Mouse (Mus musculus) lung, postnatal 14 days (tissue): ENCODE results near the gene Hibadh.
A peak's percentile ranks its signal among the peaks of the same experiment; 100 is the strongest.

Experiments used
- DNase-seq: peaks from one replicate; pipeline ENCODE4 v3.0.0; 2021

The Hibadh gene

DNA sequence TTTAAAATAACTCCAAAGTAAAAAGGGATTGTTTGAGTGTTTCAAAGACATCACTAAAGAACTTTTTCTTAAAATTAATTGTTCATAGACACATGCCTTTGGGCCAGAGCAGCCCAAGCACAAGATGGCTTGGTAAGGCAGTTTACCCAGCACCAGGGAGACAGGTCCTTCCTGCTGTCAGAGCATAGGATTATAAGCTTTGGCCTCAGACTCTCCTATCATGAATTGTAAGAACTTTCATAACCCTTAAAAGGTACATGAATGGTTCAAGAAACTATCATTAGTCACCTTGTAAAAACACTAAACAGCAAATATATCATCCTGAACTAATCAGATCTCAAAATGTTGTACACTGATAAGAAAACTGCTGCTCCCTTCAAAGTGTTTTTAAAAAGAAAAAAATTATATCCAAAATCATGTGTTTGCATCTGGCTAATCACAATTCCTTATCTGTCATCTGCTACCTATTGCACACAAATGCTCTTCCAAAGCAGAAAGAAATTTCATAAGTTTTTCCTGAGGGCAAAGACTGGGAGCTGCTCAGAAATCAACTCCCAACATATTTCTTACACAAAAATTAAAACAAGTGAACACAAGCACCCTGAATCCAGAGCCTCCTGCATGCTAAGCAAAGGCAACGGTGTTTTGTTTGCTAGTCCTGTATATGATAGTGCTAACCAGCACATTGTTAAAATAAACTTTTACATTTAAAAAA, 1.6 kb downstream of the Hibadh start:
- no peak for DNase-seq

DNA sequence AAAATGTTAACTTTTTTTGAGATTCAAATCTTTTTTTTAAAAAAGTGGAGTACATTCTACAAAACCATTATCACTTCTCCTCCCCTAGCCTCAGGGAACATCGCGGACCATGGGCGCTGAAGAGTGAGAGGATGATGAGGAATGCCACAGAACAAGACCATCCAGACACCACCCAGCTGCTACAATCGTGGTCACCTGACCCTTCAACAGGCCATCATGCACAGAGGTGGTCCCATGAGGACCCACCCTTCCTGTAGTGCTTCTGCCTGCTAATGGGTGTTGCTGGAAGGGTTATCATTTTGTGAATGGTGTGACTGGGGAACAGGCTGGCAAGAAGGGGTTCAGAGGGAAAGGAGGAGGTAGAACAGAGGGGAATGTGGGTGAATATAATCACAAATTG, 2.9 kb downstream of the Hibadh start:
- DNase-seq: no peak

DNA sequence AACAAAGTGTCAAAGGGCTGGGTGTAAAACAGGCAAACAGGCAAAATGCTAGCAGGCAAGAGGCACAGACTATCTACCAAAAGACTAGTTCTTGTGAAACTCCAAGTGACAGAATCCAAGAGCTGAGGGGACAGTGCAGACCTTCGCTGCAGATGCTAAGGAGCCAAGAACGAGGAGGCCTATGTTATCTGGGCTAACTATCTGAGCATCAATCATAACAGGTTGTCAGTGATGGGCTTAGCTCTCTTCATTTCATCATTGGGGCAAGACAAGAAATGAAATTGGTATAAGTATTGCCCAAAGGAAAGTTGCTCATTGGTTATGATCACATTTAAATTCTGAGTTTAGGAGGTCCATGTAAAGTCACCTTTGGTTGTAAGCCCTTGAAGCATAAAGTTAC, 4.8 kb downstream of the Hibadh start:
- DNase-seq: no peak

DNA sequence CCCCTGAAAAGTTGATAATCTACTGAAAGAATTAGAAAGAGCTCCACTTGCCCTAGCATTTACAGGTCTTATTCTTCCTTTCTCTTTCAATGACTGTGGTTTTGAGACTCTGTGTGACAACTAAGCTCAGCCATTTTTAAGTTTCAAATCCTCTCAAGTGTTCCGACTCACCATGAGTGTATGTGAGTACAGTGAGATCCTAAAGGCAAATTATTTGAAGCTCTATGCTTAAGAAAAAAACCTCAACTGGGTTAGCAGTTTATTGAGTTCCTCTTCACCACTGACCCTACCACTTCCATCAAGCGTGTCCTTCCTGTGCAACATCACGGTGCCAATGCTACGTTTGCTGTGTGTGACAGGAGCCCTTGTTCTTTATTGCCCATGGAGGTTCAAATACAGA, 9.6 kb downstream of the Hibadh start:
- DNase-seq: no peak

DNA sequence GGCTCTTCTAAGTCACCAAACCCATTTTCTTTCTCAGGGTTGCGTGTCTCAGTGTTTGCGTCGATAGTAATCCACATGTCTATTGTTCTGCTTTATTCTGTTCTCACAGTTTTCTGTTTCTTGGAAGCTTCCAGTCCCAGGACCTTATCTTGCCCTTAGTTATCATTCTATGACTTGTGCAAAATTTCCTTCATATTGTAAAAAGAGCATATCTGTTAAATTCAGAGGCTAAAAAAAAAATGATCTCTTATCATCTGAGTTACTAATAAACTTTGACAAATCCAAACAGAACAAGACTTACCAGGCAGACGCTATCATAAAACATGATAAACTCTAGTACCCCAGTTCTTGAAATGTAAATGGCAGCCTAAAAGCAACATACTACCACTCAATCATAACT, 11.0 kb downstream of the Hibadh start:
- no peak for DNase-seq

DNA sequence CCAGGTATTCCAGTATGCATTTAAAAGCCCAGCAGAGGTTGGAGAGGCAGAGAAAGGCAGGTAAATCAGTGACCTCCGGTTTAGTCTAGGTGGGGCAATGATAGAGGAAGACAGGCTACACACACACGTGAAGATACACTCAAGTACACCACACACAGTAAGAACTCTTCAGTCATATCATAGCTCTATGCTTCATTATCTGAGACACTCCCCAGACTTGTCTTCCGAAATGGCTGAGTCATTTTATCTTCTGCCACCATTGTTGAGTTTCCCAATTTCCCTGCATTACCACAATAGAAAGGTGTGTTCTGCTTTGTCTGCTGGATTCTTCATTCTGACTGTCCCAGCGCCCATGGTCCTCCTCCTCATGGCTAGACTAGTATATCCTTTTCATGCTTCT, 13.5 kb downstream of the Hibadh start:
- no peak for DNase-seq

DNA sequence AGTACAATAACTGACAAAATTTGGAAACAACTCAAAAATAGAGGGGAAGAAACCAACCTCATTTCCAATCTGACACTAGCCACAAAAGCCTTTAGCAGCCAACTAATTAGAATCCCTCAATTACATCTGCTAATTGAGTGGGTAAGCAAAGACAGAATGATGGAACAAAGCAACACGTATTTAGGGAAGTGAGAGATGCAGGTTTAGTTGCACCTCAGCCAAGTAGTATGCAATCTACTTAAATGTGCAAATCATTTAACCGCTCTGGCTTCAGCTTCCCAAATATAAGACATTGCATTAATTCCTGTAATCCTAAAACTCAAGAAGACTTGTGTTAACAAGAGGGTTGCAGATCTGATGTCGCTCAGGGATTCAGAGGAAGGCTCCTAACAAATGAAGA, 16.4 kb downstream of the Hibadh start:
- DNase-seq: no peak

DNA sequence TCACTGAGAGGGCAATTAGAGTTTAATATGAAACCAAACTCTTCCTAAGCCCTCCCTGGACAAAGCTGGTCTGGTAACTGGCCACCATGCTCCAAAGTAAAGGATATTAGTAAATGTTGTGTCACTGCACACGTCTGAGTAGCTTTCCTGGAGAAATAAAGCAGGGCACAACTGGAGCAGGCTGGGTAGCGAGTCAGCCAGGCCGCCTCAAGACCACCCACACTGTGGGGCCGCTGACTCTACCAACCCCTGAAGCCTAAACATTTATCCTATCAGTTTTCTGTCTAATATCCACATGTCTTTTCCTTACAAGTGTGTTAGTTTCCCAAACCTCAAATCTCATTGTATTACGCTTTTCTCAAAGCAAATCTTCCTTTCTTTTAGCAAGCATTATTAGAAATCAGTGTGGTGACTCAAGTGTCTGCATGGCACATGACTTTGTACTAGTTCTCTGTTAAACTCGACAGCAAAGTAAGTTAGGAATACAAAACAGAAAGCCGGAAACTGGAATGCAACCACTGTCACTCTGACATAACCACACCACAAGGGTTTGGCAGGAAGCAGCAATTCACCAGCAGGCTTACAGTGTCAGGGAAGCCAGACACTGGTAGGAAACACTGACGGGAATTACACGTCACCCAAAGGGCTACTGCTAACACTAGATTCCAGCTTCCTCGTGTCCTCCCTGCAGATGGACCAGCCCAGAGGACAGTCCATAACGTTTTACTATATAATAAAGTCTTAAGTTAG, 18.3 kb downstream of the Hibadh start:
- DNase-seq: peak; percentile 48

DNA sequence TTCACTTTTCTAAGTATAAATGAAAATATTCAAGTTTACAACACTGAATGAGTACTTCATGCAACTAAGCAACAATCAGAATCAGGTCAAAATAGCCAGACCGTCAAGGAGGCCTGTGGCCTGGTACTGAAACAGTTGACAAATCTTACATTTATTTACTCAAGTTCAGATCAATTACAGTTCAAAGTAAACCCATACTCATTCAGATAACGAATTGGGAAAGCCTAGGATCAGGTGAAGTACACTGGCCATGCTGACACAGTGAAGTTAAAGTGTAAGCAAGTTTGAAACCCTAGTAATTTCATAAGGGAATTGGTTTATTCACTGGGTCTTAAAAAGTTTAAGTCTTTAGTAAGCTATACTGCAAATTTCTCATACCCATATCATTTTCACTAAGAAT, 20.1 kb downstream of the Hibadh start:
- no peak for DNase-seq

DNA sequence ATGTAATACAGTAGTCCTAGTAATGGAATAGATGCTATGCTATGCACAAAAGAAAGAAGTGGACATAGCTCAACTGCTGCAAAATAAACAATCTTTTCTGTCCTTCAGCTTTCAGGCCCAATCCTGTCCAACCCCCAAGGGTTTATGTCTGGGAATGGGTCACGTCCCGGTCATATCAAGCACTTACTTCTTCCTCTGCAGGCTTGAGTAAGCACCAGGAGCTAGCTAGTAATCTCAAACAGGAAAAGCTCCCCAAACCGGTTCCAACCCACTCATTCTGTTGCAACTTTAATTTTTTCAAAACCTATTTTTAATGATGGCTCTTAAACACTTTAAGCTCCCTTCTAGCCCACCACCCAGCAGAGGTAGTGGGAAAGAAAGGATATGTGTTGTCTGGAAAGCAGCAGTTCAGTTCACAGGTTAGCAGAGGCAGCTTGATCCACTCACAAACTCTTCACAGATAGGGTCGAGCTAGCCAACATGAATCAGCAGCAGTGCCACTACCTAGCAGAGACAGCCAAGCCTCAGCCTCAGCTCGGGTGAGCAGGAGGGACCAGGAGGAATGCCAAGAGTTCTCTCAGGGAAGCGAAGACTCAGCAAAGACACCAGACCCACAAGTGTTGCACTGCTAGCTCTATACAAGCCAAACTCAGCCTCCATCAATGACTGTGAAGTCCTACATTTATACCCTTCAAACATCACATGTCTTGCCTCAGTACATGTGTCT, 30.4 kb downstream of the Hibadh start:
- peak; percentile 52 for DNase-seq

DNA sequence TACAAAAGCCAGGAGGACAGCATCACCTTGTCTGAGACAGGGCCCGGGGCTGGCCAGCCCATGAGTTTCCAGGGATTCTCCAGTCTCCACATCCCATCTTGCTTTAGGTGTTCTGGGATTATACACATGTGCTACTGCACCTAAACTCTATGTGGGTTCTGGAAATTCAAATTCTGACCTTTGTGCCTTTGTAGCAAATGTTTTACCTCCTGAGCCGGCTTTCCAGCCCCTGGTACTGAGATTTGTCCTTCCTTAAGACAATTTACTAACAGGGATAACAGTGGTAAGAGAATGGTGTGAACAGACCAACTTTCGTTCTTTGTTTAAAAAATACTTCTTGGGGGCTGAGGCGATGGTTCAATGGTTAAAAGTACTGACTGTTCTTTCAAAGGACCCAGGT, 32.1 kb downstream of the Hibadh start:
- DNase-seq: no peak

DNA sequence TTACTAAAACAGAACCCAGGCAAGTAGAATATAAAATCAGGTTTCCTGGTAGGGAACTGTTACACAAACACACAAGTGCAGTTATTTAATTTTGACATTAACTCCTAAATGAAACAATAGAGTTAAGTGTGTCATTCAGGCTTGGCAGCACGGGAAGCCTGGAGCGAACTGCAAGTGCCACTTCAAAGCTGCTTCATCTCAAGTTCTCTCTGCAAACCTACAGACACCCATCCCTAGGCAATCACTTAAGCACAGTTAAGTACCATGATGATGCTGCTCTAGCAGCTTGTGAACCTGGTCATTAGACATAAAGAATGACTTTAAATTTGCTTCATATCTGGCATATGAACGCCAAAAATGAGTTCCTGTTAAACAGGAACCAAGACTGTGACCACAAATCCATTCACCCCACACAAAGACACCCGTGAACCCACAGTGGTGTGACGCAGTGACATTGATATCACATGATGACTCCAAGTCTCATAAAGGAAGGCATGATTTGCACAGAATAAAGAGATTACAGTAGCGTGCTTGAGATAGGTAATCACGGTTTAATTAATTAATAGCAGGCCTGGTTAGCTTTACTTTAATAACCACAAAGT, 33.3 kb downstream of the Hibadh start:
- DNase-seq: no peak

DNA sequence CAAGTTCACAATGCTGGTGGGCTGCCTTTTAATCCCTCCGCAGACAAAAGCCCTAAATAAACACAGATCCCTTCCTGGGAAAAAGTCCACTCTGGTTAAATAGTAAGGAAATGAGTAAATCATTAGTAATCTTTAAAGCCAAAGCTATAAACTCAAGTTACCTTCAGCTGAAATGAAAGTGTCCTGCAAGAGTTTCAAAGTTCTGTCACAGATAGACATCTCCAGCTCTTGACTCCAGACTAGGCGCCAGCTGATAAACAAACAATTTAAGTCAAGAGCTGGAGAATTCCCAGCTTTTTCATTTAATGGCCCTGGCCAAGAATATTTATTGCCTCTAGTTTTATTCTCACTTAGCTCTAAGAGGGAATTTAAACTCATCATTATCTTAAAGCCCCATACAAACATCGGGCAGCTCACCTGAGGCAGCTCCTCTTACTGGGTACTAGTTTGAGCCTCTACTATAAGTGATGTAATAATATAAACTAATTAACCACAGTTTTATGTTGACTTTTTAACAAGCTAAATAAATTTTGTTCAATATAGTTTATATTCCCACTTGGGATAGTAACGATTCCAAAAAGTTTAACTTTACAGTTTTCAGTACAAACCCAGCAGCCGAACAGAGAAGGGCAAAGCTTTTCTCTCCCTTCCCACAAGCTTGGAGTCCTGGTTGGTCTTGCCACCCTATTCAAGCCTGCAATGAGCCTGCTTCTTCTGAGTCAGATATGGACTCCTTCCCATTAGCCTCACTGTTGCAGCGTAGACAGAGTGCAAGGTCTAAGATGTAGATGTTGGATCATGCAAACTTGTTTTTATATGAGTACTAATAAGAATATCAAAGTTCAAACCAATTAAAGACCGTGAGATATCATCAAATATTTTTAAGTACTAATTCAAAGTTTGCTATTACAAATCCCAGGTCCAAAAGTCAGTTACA, 38.2 kb downstream of the Hibadh start:
- no peak for DNase-seq

DNA sequence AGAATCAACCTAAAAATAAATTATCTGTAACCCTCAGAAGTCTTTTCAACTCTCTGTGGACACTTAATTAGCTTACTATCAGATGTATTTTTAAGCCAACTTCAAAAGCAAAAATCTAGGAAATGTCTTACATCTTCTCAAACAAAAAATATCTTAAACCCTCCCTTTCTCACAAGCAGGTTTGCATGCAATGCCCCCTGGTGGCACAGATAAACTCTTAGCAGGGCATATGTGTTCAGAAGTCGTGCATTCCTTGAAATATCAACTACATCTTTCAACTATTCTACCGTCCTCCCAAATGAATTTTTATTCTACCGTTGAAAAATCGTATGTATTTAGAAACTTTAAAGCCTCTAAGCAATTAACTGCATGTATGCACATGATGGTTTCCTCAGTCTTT, 39.1 kb downstream of the Hibadh start:
- DNase-seq: peak; percentile 66

DNA sequence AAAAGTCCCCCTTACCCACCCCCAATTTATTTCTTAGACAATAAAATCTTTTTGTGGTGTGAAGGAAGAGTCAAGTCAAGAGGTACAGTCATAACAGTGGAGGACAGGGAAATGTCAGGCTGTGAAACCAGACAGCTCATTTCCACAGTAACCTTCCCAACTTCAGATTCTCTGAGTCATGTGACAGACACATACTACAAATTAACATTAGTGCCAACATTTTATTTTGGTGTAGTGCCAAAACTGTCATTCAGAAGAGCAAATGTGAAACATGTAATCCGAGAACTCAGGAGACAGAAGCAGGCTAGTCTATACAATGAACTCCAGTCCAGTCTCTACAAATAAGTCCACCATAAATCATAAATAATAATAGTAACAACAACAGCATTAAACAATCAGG, 45.4 kb downstream of the Hibadh start:
- DNase-seq: no peak

DNA sequence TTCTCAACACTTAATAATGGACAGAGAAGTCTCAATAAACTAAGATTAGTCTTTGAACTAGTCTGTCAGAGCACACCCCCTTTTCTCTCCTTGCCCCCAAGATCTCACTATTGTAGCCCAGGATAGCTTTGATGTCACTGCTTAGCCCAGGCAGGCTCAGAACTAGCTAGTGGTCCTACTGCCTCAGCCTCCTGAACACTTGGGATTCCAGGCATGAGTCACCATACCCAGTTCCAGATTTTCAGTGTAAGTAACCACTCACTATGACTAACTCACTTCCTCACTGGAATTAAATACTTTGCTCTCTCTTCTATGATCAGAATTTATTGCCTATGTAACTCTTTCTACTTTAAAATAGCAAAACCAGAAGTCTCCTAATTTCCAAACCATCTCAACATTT, 53.6 kb downstream of the Hibadh start:
- no peak for DNase-seq

DNA sequence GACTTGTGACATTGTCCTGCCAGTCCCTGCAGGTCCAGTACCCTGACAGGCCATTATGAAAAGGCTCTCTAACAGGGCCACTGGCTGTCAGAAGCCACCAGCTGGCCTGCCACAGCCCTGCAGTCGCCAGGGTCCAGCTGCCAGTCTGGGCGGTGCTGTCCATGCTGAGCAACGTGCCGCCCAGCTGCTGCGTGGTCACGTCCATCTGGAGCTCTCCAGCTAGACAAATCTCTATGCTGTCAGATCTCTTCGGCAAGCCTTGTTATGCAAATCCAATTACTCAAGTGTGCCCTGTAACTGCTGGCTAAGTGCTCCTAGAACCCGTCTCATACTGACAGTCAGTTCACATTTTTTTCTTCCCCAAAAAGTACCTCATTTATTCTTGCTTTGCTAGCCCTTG, 55.8 kb downstream of the Hibadh start:
- DNase-seq: peak; percentile 36

DNA sequence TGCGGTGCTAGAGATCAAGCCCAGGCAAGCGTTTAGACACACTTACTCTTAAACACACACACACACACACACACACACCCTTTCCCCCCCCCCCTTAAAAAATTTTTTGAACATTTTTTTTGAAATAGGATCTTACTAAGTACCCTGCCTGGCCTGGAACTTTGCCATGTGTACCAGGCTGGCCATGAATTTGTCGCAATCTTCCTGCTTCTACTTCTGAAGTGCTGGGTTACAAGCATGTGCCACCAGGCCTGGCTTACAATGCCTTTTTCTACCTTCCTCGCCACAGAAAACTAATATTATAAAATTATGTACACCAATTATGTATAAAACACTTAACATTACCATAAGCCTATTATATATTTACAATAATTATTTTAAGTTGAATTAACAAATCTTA, 59.1 kb downstream of the Hibadh start:
- DNase-seq: peak; percentile 13

DNA sequence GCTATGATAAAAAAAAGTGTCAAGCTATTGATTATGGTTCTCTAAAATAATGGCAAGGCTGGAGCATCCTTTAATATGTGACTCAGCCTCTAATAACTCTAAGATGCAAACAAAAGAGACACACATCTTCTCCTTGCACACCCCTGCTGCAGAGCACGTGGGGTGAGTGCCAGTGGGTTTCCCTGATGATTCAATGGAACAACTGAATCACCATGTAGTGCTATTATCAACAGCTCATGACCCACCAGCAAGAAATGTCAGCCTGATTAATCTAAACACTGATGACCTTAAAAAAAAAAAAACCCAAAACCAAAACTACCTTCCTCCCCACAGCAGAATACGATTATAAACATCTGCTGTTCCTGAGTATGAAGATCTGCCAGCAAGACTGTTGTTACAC, 61.9 kb downstream of the Hibadh start:
- no peak for DNase-seq

DNA sequence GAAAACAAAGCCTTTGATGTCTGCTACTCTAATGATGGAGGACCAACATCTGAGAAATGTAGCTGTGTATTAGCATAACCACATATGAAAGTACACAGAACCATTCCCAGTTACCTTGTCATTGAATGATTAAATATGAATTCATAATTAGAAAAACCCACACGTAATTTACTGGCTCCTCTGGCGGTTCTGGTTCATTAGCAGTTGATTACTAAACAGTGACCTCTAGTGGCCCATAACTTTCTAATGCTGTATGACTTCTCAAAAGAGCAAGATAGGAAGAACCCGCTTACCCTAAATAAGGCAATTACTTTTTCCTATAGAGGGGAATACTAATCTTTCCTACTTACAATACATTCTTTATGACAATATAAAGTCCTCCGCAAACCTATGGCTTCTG, 62.9 kb downstream of the Hibadh start:
- DNase-seq: peak; percentile 28

DNA sequence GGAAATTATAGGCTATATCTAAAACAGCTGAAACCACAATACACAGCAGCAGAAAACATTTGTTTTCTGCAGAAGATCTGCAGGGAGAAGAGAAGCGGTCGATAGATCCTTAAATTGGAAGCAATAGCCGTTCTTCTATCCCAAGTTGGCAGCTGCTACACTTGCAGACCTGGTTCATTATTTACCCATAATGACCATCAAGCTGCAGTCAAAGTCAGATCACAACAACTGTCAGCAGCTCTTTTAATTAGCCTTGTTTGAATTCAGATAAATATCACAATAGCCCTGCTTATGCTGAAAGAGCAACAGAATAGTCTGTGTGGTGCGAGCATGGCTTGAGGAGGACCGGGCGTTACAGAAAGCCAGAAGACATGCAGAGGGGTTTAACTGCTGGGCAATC, 71.5 kb downstream of the Hibadh start:
- DNase-seq: no peak
